Mouse (Mus musculus): ENCODE data around the gene Zfp518a. TPM values are rescaled to one million over a fixed set of nuclear protein-coding genes. Genes with fewer than 3 reads are reported as not detected.

Zfp518a gene
- 10 to 100 TPM; 11.8 to 14.3 (median 13.9) TPM for total RNA-seq (2022)

DNA sequence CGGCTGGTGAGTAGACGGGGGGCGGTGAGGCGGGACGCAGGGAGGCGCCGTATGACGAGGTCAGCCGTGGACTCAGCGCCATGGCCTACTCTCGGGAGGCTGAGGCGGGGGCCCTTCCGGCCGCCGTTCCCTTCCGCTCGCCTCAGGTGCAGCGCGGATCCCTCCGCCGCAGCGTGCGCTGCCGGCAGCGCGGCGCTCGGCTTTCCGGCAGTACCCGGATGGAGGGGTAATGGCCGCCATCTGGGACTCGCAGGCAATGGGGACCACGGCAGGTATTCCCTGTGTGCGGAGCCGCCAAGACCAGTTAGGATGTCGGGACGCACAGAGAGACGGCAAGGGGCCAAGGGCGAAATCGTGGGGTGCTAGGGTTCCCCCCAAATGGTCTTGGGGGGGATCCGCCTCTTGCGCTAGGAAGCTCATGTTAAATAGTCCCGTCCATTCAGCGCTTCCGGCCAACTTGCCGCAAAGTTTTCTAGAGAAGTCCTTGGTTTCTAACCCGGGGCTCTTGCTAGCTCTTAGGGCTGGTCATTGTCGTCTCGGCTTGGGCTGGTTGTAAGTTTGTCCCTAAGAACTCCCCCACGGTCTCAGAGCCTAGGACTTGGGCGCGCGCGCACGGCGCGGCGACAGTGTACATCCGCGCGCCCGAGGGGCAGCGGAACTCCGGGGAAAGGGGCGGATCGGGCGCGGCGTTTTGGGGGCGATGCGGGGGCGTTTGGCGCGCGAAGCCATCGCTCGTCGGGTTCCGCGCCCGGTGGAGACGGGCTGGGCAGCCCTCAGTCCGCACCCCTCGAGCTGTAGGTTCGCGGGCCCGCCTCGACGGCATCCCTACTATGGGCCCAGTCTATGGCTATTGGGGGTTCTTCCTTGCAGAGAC lies at the start of gene Zfp518a:
TSS of gene Zfp518a (plus strand) at position 187 of the 874 bp plus-strand sequence.
- DNase-seq = peak; percentile 65

DNA sequence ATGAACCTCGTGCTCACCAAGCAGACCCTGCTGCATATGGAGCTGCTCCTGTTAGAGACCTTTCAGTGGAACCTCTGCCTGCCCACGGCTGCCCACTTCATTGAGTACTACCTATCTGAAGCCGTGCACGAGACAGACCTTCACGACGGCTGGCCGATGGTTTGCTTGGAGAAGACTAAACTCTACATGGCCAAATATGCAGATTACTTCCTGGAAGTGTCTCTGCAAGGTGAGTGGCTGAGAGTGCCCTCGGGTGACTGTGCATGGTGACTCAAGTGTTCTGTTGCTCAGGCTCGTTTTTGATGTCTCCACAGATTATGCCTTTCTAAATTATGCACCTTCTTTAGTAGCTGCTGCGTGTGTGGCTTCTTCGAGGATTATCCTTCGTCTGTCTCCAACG lies 49.8 kb upstream of the Zfp518a start:
- DNase-seq = peak; percentile 24

DNA sequence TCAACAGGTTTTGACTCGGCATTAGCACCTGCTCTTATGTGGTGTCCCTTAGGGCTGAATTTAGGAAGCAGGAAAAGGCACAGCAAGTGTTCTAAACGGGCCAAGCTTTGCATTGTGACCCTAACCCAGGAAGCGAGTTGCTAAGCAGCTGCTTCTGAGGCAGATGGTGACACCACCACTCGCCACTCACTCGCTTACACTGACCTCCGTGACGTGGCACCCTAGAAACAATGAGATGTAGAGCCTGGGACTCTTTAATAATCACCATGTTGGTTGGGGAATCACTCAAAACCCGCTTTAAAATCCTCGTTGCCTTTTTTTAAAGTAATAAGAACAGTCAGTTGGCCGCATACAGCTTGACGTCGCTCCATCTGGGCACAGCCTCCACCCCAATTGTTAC lies 45.1 kb upstream of the Zfp518a start:
- DNase-seq = no peak

DNA sequence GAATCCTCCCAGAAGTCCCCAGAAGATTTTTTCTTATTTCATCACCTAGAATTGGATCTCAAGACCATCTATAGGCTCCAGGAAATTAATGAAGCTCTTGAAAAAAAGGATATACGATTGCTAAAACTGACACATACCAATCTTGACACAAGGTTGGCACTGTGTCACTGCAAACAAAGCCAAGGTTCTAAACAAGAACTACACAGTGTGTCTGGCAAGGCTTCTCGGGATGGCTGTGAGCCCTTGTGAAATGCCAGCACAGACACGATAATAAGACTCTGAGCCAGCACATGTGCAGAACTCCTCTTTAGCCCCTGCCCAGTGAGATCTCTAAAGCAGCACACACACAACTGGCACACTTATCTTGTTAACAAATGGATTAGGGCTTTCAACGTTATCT lies 35.0 kb upstream of the Zfp518a start:
- DNase-seq = no peak

DNA sequence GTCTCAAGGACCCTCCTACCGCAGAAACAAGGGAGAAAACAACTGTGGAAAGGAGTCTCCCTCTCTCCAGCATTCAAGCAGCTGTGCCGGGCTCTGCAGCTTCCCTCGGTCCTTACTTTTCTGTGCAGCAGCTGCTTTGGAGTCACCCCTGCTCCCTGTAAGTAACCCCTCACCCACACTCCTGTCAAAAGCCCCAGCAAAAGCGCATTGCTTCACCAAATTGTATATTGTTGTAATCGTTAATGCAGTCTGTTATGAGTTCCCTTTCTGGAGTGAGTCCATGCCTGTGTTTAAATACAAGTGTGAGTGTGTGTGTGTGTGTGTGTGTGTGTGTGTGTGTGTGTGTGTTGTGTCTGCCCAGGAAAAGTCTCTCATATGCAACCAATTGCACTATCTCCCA lies 26.2 kb upstream of the Zfp518a start:
- no peak for DNase-seq

DNA sequence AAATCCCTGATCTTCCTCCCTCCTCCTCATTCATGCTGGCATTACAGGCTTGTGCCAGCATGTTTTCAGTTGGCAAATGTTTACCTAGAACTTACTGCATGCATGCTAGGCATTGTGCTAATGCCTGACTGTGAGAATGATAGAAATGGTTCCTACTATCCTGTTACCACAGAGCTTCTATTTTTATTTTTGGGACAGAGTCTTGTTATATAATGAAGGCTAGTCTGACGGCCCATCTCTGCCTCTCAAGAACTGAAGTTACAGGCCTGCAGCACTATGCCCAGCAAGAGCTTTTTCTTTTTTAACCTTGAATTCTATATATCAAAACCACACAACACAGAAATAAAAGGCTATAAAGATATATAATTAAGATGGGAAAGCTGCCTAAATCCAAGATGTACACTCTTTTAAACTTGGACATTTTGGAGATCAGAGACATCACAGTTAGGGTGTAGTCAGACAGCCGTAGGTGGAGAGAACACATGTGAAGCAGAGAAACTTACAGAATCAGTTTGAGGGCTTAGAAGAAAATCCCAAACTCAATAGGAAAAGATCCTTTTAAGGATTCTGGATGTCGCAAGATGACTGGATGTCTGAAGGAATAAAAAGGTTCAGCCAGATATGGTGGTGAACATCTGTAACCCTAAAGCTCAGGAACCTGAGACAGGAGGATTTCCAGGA lies 24.9 kb upstream of the Zfp518a start:
- DNase-seq = no peak

DNA sequence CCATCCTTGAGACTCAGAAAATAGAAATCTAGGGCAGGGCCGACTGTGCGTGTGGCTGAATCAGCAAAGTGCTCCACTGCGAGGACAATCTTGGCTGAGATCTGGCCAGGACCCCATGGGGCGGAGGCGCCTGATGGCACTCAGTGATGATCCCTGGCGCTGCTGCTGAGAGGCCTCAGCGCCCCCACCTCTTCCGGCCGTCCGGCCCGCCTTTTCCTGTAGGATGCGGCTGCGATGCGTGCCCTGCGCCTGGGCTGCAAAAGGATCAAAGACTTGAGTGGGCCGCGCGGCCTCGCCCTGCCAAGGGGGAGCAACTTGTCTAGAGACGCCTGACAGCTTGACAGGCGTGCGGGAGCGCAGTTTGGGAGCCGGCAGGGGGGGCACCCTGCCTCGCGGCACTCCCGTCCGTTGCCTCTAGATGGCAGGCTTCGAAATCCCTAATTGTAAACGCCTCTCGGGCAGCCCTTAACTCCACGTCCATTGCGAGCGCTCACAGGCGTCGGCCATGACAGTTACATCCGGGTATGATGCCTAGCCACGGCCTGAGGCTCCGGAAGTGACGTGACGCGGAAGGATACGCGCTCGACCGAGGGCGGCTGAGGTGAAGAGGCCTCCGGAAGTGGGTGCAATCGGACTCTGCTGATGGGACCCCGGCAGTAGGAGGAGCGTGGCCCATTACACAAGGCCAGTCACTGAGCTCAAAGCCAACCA lies 21.4 kb upstream of the Zfp518a start:
- DNase-seq = peak; percentile 77

DNA sequence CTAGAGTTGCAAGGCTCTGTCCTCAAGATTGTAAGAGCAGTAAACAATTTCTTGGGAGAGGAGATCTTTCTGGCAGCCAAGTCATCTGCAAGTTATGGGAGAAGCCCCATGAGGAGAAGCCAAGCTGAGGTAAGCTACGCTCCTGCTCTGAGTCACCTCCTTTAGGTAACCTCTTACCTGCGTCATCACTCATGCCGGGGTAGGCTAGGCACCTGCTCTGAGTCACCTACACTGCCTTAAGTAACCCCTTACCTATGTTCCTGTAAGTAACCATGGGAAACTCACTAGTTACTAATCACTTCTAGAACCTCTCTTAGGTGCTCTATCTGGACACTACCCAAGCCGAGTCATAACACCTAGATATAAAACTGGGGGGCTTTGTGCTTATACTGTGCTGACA lies 12.8 kb upstream of the Zfp518a start:
- DNase-seq = no peak

DNA sequence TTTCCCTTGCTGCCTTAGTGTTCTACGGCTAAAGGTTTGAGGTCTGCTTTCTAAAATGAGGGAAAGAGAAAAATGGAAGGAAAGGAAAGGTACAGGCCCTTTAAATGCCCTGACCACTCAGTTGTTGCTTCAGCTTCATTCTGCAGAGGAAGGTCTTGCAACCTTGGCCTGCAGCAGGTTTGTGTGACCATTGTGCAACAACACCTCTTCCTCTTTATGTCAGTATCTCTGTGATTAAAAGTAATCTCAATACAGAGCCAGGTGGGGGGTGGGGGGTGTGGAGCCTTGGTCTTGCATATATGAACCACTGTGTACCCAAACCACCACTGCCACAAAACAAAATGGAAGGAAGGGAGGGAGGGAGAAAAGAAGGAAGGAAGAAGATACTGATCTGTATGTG lies 5.6 kb upstream of the Zfp518a start:
- DNase-seq = no peak

DNA sequence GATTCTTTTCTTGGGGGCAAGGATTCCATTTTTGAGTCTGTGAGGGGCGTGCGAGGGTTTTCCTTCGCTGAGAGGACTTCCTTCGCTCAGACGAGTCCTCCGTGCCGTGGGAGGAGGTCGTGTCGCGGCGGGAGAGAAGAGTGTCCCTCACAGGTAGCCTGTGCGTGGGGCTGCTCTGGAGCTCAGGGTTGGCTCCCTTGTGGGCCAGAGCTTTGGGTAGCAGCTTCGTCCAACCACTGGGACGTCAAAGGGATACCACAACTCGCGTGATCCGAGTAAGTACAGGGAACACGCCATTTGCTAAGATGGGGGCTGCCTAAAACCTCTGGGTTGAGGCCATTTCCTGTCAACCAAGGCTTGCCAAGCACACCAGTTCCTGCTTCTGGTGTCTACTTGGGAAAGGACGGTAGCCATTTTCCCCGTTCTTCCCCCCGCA lies 416 bp upstream of the Zfp518a start:
- no peak for DNase-seq

DNA sequence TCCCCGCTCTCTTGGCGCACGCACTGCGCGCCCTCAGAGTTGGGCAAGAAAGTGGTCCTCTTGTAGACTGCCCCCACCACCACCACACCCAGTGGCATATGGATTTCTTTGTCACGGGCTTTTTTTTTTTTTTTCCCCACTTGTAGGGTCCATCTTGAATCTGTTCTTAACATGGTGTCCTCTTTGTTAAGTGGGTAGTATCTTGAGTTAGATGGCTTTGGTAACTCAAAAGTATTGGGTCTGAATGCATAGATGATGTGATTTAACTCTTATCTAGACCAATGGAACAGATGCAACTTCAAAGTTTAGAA lies 843 bp downstream of the Zfp518a start:
- DNase-seq = no peak

DNA sequence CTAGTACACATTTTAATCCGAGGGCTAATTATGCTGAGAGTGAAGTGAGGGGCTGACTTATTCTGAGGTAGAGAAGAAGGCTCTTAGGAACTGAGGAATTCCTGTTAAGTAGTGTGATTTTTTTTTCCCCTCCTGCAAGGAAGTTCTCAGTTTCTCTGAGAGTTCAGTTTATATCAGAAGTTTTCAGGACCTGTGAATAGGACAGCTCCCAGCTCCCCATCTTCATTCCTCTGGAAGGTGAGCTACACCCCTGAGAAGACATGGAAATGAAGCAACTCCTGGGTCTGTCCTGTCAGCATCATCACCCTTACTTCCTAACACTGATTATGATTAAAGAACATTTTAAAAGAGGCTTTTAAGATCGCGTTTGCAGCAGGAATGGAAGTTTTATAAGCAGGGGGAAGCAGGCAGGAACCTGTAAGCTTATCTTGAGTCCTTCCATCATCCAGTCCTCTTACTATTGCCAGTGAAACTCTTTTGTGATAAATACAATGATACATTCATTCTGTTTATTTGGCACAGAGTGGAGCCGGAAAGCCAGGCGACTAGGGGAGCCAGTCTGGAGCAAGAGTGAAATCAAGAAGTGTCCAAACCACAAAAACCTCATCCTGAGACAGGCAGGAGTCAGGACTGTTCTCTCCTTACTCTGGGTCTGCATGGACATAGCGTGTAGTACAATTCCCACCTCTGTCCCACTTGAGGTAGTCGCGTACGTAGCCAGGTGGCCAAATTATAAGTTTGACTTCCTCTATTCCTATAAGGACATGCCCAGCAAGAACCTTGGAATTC lies 37.3 kb downstream of the Zfp518a start:
- DNase-seq = no peak

DNA sequence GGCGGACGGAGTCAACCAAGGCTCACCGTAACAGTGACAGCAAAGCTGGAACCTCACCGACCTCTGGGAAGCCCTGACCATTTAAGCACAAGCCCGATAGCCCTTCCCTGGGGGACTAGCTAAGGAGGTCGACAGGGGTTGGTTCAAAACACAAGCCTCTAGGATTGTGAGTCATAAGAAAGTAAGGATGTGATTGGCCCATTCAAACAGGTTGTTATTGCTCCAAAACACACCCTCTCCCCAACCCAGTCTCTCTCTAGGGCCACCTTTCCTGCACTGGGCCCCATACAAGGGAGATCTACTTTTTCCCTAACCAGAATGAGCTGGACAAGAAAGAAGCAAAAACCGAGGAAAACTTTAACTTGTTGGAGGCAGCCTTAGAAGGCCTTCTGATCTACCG lies 40.9 kb downstream of the Zfp518a start:
- DNase-seq = no peak

DNA sequence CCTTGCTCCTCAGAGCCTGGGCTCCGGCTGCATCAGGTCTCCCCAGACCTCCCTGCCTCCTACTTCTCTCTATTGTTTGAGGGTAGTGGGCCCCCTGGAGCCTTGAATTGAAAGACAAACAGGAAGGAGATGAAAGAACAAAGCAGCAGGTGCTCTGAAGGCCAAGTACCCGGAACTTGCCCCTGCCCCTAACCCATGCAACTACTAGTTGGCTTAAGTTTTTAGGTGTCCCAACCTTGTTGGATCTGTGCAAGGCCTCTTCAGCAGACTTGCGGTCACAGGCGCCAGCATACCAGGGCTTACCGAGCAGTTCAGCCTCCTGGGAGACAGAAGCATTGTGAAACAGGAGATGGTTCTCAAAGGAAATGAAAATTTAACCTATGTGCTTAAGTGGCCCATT lies 41.5 kb downstream of the Zfp518a start:
- DNase-seq = no peak

DNA sequence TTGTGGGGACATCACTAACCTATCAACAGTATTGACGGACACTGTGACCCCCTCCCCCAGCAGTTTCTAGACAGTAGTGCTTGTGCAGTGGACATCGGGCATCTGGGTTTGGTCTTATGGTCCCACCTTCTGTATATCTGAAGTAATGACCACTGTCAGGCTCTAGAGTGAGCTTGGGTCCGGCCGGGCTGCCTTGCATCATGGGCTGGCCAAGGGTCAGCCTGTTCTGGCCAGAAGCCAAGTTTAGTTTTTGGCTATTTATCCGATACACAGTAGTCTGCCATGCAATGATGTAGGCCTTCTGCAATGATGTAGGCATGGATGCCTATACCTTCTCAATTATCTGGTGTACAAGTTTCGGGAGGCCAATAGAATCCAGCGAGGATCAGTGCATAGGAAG lies 49.0 kb downstream of the Zfp518a start:
- DNase-seq = no peak

DNA sequence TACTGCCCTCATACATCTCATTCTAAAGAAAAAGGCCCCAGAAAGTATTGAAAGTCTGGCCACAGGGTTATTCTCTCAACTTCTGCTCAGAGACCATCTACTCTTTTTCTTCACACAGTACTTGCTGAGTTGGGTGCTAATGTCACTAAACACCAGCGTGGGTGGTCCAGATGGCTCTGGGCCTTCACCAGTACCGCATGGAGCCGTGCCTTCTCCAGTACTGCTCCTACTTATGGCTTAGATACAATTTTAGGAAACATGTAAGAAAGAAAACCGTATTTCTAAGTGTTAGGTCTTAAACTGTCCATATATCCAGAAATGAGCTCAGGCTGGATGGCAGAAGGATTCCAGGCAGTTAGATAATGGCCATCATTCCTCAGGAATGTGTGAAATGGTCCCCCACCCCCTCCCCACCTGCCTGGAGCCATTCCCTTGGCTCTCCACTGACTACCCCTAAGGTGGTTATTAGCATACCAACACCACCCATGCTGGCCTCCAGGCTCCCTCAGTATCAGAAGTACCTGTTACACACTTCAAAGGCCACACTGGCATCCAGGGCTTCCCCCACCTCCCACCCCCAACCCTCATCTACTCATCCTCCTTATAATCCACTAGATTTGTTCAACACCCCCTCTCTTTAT lies 52.6 kb downstream of the Zfp518a start:
- DNase-seq = no peak

DNA sequence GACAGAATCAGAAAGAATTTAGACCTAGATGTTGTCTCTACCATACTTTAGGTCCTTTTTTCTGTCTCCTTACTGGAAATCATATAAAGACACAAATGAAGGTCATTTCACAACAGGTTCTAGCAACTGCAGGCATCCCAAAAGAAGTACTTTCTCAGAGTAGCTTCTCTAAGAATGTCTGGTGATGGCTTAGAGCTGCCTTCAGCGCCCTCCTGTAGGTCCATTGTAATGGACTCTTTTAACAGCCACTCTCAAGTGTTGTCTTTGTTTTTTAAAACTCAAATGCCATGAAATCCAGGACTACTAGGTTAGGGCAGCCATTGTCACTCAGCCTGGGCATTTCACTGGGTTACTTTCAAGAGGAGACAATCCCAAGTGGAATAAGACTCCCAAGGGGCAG lies 64.5 kb downstream of the Zfp518a start:
- no peak for DNase-seq

DNA sequence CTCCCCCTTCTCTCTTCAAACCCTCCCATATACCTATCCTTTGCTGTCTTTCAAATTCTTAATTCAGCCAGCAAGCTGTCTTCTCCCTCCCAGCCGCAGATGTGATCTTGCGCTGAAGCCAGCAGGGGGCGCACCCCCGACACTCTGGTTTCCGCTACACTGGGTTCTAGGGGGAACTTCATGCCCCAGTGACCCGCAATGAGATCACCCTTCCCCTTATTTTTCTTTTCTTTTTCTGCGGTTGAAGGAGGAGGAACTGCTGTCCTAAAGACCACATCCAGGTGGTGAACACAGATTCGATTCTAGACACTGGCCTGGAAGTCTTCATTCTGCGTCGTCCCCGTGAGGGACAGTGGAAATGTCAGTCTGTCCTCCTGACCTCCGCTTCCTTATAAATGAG lies 68.5 kb downstream of the Zfp518a start:
- no peak for DNase-seq

DNA sequence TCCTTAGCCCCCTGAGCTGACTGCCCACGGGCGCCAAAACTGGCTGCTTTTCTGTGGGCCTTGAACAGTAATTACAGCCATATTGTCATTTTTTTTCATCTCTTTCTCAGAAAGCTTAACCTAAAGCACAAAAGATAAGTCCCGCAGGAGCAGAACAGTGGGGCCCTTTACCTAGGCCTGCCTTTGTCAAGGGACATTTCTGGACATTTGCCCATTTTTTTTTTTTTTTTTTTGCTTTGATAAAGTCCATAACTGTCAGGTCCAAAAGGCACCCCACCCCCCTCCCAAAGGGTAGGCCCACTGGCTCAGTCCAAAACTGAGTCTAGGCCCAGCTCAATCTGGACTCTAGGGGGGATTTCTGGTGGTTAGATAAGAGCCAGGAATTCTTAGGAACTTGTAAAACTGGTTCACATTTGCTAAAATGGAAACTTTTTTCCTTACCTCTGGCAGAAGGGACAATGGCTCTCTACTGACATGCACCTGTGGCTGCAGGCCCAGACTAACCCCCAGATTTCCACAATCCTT lies 69.9 kb downstream of the Zfp518a start:
- DNase-seq = no peak

DNA sequence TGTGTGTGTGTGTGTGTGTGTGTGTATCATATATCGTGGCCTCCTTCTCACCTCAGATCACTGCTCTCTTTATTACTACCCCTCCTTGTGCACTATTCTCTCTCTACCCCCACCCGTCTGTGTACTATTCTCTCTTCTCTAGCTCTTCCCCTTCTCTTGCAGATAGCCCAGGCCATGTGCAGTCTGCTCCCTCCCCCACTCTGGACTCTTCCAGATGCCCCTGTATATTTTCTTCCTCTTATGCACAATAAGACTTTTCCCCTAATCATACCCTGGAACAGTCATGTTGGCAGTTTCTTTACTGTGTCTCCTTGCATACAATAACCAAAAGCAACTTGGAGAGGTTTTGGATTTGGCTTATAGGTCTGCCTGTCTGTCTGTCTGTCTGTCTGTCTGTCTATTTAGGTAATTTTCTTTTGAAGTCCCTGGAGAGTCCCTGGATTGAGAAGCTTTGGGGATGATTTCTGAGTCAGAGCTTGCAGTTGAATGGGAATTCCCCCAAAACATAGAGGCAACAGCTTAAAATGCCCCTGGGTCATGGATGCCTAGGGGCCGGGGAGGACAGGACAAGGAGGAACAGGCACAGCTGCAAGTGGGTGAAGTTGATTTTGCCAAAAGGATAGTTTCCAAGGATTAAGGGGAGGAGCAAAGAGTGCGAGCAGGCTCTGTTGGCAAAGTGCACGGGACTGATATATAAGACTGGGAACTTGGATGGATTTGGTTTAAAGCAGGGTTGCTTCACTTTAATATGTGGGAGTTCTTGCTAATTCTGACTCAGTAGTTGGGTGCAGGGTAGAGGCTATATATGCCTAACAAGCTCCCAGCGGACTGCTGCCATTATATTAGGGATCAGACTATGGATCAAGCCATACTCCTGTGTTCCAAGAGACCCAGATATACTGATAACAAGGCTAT lies 70.7 kb downstream of the Zfp518a start:
- no peak for DNase-seq

All from adrenal gland, adult 8-10 months (tissue).